Mouse (Mus musculus) CH12.LX (cell line): ENCODE data around the gene Arg2. TPM values are rescaled to one million over a fixed set of nuclear protein-coding genes. Genes with fewer than 3 reads are reported as not detected.

ENCODE experiments used
- DNase-seq: peaks from one replicate; pipeline ENCODE4 v3.0.0-alpha.2; 2013; ENCODE audit errors: extremely low read depth
- H3K27ac ChIP-seq: 2 replicates; pipeline ENCODE4 v1.5.1; 2012; ENCODE audit warnings: low read depth, mild to moderate bottlenecking, control low read depth, moderate library complexity; ENCODE audit not compliant: insufficient read depth
- H3K27me3 ChIP-seq: replicated peaks from 2 replicates; pipeline ENCODE3; 2012; ENCODE audit warnings: inconsistent platforms
- H3K36me3 ChIP-seq, 2 experiments: replicated peaks in 1 of 2; 2 replicates each; pipeline versions ENCODE3 to v1.6.1; 2012; ENCODE audit warnings: inconsistent platforms in 1 of 2, low read length in 1 of 2, mild to moderate bottlenecking in 1 of 2, mixed read lengths in 1 of 2, moderate library complexity in 1 of 2; ENCODE audit not compliant: control insufficient read depth in 1 of 2, insufficient read depth in 1 of 2
- H3K4me1 ChIP-seq, 2 experiments: 2 replicates each; pipeline ENCODE4 v1.6.1; 2012; ENCODE audit warnings: inconsistent platforms in 1 of 2, moderate library complexity in 1 of 2; ENCODE audit not compliant: insufficient read depth in 2 of 2, control insufficient read depth in 1 of 2
- H3K4me2 ChIP-seq: 2 replicates; pipeline ENCODE4 v1.6.1; 2012; ENCODE audit warnings: low read depth, mild to moderate bottlenecking, control low read depth; ENCODE audit not compliant: poor library complexity, insufficient read depth, severe bottlenecking
- H3K4me3 ChIP-seq, 3 experiments: fragments of 150-350 bp in 1 of 3; sonication (generic) in 1 of 3; replicated peaks in 1 of 3; 2 replicates each; pipeline versions ENCODE3 to v1.5.1; 2011 to 2012; ENCODE audit warnings: low read depth in 2 of 3, low read length in 2 of 3, mild to moderate bottlenecking in 2 of 3, moderate library complexity in 2 of 3, control low read depth in 1 of 3, improper control_type of control experiment in 1 of 3, inconsistent platforms in 1 of 3, mixed read lengths in 1 of 3; ENCODE audit not compliant: poor library complexity in 1 of 3
- H3K79me2 ChIP-seq: replicated peaks from 2 replicates; pipeline ENCODE4 v1.6.1; 2012; ENCODE audit warnings: mild to moderate bottlenecking, moderate library complexity; ENCODE audit not compliant: control insufficient read depth, poor library complexity, insufficient read depth, severe bottlenecking; ENCODE audit errors: extremely low read depth
- H3K9ac ChIP-seq: 2 replicates; pipeline ENCODE4 v1.6.1; 2012; ENCODE audit warnings: low read depth, mild to moderate bottlenecking, control low read depth, moderate library complexity; ENCODE audit not compliant: insufficient read depth
- H3K9me3 ChIP-seq: replicated peaks from 2 replicates; pipeline ENCODE3; 2012; ENCODE audit warnings: low read length, inconsistent platforms, mixed read lengths
- BHLHE40 ChIP-seq: IDR thresholded peaks from 2 replicates; pipeline ENCODE4 v1.6.1; 2011; ENCODE audit warnings: mild to moderate bottlenecking, low read depth, low read length, improper control_type of control experiment
- CHD2 ChIP-seq: IDR thresholded peaks from 2 replicates; pipeline ENCODE4 v1.6.1; 2011; ENCODE audit warnings: low read length, improper control_type of control experiment
- CTCF ChIP-seq, 2 experiments: IDR thresholded peaks in 1 of 2; conservative IDR thresholded peaks in 1 of 2; 2 replicates each; pipeline ENCODE4 v1.5.1; 2011 to 2012; ENCODE audit warnings: low read depth in 2 of 2, low read length in 2 of 2, improper control_type of control experiment in 1 of 2, inconsistent platforms in 1 of 2, mild to moderate bottlenecking in 1 of 2, moderate library complexity in 1 of 2
- JUN ChIP-seq: IDR thresholded peaks from 2 replicates; pipeline ENCODE4 v1.6.1; 2011; ENCODE audit warnings: low read depth, mild to moderate bottlenecking, low read length, improper control_type of control experiment, moderate library complexity; ENCODE audit not compliant: insufficient read depth
- JUND ChIP-seq: conservative IDR thresholded peaks from 2 replicates; pipeline ENCODE4 v1.6.1; 2011; ENCODE audit warnings: low read depth, low read length, improper control_type of control experiment
- MAFK ChIP-seq: IDR thresholded peaks from 2 replicates; pipeline ENCODE4 v1.6.1; 2011; ENCODE audit warnings: low read length, improper control_type of control experiment; ENCODE audit not compliant: insufficient replicate concordance
- NELFE ChIP-seq: IDR thresholded peaks from 2 replicates; pipeline ENCODE4 v1.6.1; 2011; ENCODE audit warnings: low read depth, low read length, improper control_type of control experiment
- PAX5 ChIP-seq: IDR thresholded peaks from 2 replicates; pipeline ENCODE4 v1.6.1; 2012; ENCODE audit warnings: low read length, inconsistent platforms, mixed read lengths
- RAD21 ChIP-seq: IDR thresholded peaks from 2 replicates; pipeline ENCODE4 v1.6.1; 2011; ENCODE audit warnings: low read depth, mild to moderate bottlenecking, low read length, improper control_type of control experiment, moderate library complexity
- SMC3 ChIP-seq: IDR thresholded peaks from 2 replicates; pipeline ENCODE4 v1.6.1; 2011; ENCODE audit warnings: low read depth, low read length, improper control_type of control experiment
- UBTF ChIP-seq: IDR thresholded peaks from 2 replicates; pipeline ENCODE4 v1.6.1; 2012; ENCODE audit warnings: low read depth, mild to moderate bottlenecking, inconsistent platforms, low read length, improper control_type of control experiment, moderate library complexity
- USF2 ChIP-seq: conservative IDR thresholded peaks from 2 replicates; pipeline ENCODE4 v1.6.1; 2011; ENCODE audit warnings: low read depth, low read length, improper control_type of control experiment
- ZC3H11A ChIP-seq: IDR thresholded peaks from 2 replicates; pipeline ENCODE4 v1.6.1; 2012; ENCODE audit warnings: low read depth, mild to moderate bottlenecking, inconsistent platforms, low read length, improper control_type of control experiment
- ZKSCAN1 ChIP-seq: IDR thresholded peaks from 2 replicates; pipeline ENCODE4 v1.6.1; 2012; ENCODE audit warnings: low read depth, inconsistent platforms, low read length, improper control_type of control experiment, borderline replicate concordance
- ZMIZ1 ChIP-seq: IDR thresholded peaks from 2 replicates; pipeline ENCODE4 v1.6.1; 2012; ENCODE audit warnings: low read depth, mild to moderate bottlenecking, inconsistent platforms, low read length, improper control_type of control experiment
- dilution Hi-C: fragments of 300-500 bp; cut with MboI; formaldehyde crosslinking; loops from 2 replicates; pipeline ENCODE4 v1.14.3; 2020; ENCODE audit warnings: low sequenced_read_pairs; ENCODE audit not compliant: extremely low pct_unique_long_range_greater_than_20kb, extremely low pct_ligation_motif_present
- in situ Hi-C: fragments of 300-500 bp; cut with MboI; formaldehyde crosslinking; loops from 3 replicates; pipeline ENCODE4 v1.14.3; 2019; ENCODE audit warnings: low sequenced_read_pairs, low pct_ligation_motif_present, low pct_unique_long_range_greater_than_20kb, mixed read lengths
- polyA plus RNA-seq: library from polyadenylated mRNA; unstranded; fragments of >175 nt; gene quantifications from 2 replicates; pipeline ENCODE4 v1.2.1, GENCODE M21; 2012; ENCODE audit warnings: low read depth; ENCODE audit not compliant: insufficient read length
- total RNA-seq, 2 experiments: library from RNA; depleted of rRNA; stranded (reverse); fragments of 300-350 nt in 1 of 2; fragments of >200 nt in 1 of 2; gene quantifications; 2 replicates each; pipeline ENCODE4 v1.2.3; 2012 to 2014

The Arg2 gene
- total and polyA plus RNA-seq, 3 experiments: not detected

DNA sequence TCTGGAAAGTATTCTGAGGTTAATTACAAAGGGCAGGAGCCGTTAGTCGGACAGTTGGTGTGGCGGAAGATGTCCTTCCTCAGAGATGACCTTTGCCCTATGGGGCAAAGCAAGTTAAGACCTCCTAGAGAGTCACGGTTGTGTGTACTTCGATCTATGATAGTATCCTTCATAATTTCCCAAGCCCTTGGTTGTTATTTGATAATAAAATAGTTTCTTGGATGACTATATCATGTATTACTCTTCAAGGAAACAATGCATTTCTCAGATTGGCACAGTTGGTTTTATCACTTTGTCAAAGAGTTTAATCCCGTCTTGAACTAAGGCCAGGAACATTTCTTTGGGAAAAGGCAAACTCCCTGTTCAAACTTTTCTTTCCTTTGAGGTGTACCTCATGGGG is 61.6 kb downstream of the Arg2 start, which contains the start of gene Rdh11:
Gene Rdh11, minus strand, starts transcription at position 101 of the 400 bp plus-strand sequence.
- DNase-seq: no peak
- TF ChIP-seq ZMIZ1 (no peak), ZC3H11A (no peak), JUN (no peak), JUND (no peak), ZKSCAN1 (no peak), MAFK (no peak), CHD2 (no peak), NELFE (no peak)
- TF ChIP-seq, all 38 proteins: peak for 0
- in situ Hi-C loops: loop anchor here (5.0 kb wide), 1 partner anchor 70 kb away; no protein-coding TSS in a partner anchor

DNA sequence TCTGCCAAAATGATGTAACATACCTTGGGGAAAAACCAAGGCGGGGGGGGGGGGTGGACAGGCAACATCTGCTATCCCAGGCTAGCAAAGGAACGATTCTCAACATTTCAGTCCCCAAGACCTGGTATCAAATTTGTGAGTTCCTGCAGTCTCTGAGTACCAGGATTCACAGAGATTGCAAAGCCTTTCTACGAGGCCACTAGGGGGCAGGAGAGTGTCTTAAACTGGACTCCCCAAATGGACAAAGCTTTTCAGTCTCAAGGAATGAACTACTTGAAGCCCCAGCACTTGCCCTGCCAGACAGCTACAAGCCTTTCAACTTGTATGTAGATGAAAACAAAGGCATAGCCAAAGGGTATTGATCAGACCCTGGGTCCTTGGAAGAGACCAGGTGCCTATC is 62.9 kb downstream of the Arg2 start:
- dilution Hi-C loops (no loop called here), in situ Hi-C loops (loop anchor here (5.0 kb wide), 1 partner anchor 69 kb away; no protein-coding TSS in a partner anchor)
- H3K79me2 ChIP-seq: peaks cover 13% of the 10 kb centered on the region
- H3K4me1 ChIP-seq: peaks cover 0 to 31% of the 10 kb centered on the region in 2 experiments; a peak in 2 of 4 replicates
- H3K36me3 ChIP-seq: peaks cover under 1 to 19% of the 10 kb centered on the region in 2 experiments
- no peak overlapping the region for H3K4me2 ChIP-seq
- H3K9me3 ChIP-seq: no peaks in the 10 kb centered on the region
- TF ChIP-seq SMC3: peak; percentile 79
- no peak for TF ChIP-seq BHLHE40
- TF ChIP-seq CTCF (conservative IDR thresholded peaks at IDR 0.05 in 1 of 2, IDR thresholded peaks at IDR 0.05 in 1 of 2; ENCODE audit: low read depth in 2 of 2, low read length in 2 of 2): peak; percentile 70 to 91
- TF ChIP-seq RAD21: peak; percentile 90
- TF ChIP-seq UBTF: no peak
- H3K9ac ChIP-seq: no peak overlapping the region
- H3K4me3 ChIP-seq: no peak overlapping the region
- DNase-seq: peak; percentile 86
- H3K27me3 ChIP-seq: no peaks in the 10 kb centered on the region
- no peak overlapping the region for H3K27ac ChIP-seq

More for the DNA sequence above, 61.6 kb downstream of the Arg2 start, which contains the start of gene Rdh11:
- no peak within 1 kb of the TSS for H3K27ac ChIP-seq
- no peaks in the 10 kb centered on the region for H3K27me3 ChIP-seq
- peak within 1 kb of the TSS; percentile 72 to 82 (median 75) for H3K4me3 ChIP-seq
- no peaks in the 10 kb centered on the region for H3K9me3 ChIP-seq
- peaks cover 13% of the 10 kb centered on the region for H3K79me2 ChIP-seq
- dilution Hi-C loops: no loop called here
- H3K9ac ChIP-seq: peak within 1 kb of the TSS; percentile 77
- H3K4me2 ChIP-seq: peak within 1 kb of the TSS; percentile 84
- peaks cover 12 to 31% of the 10 kb centered on the region in 2 experiments for H3K36me3 ChIP-seq
- H3K4me1 ChIP-seq: peaks cover 0 to 44% of the 10 kb centered on the region in 2 experiments; a peak in 2 of 4 replicates

GRCm38 (mm10) chr12:79197105-79197504 is 66.5 kb downstream of the Arg2 start:
- Histone ChIP-seq H3K27me3 (no peaks in the 10 kb centered on the region), H3K4me1 (peaks cover 0 to 16% of the 10 kb centered on the region in 2 experiments; a peak in 2 of 4 replicates), H3K9ac (no peak overlapping the region), H3K9me3 (peaks cover 3% of the 10 kb centered on the region), H3K36me3 (no peaks in the 10 kb centered on the region), H3K4me2 (no peak overlapping the region), H3K79me2 (no peaks in the 10 kb centered on the region), H3K27ac (no peak overlapping the region), H3K4me3 (no peak overlapping the region)
- DNase-seq: no peak
- dilution Hi-C loops (no loop called here), in situ Hi-C loops (no loop called here)
- TF ChIP-seq PAX5 (no peak), USF2 (no peak)
